Mouse (Mus musculus) midbrain, postnatal 0 days (tissue): Measurements from ENCODE around the gene Banp. TPM values are rescaled to one million over a fixed set of nuclear protein-coding genes. Genes with fewer than 3 reads are reported as not detected.

Source experiments
- ATAC-seq: fragments of 200-750 bp; cut with Nextera tagmentation; 2 replicates; pipeline ENCODE4 v1.8.0; 2017; ENCODE audit warnings: moderate number of reproducible peaks, mild to moderate bottlenecking, moderate TSS enrichment, moderate library complexity; ENCODE audit not compliant: low FRiP score
- DNase-seq: peaks from one replicate; pipeline ENCODE4 v3.0.0-alpha.2; 2015; ENCODE audit warnings: low spot score
- H3K27ac ChIP-seq: fragments of 300-500 bp; sonication (generic); 2 replicates; pipeline ENCODE4 v1.5.1; 2014; ENCODE audit warnings: low read depth, mild to moderate bottlenecking, low read length, mixed read lengths
- H3K27me3 ChIP-seq: fragments of 300-500 bp; sonication (generic); 2 replicates; pipeline ENCODE4 v1.6.1; 2014; ENCODE audit warnings: low read length, control low read depth, mixed read lengths; ENCODE audit not compliant: insufficient read depth
- H3K36me3 ChIP-seq: fragments of 300-500 bp; sonication (generic); 2 replicates; pipeline ENCODE4 v1.6.1; 2014; ENCODE audit warnings: low read length, control low read depth, mixed read lengths; ENCODE audit not compliant: insufficient read depth
- H3K4me1 ChIP-seq: fragments of 300-500 bp; sonication (generic); 2 replicates; pipeline ENCODE4 v1.6.1; 2014; ENCODE audit warnings: mild to moderate bottlenecking, control low read depth, antibody characterized with exemption, low read length, mixed read lengths; ENCODE audit not compliant: insufficient read depth
- H3K4me2 ChIP-seq: fragments of 300-500 bp; sonication (generic); 2 replicates; pipeline ENCODE4 v1.6.1; 2014; ENCODE audit warnings: low read depth, mild to moderate bottlenecking, low read length, mixed read lengths; ENCODE audit not compliant: poor library complexity, severe bottlenecking
- H3K4me3 ChIP-seq: fragments of 300-500 bp; sonication (generic); 2 replicates; pipeline ENCODE4 v1.5.1; 2014; ENCODE audit warnings: low read depth, mild to moderate bottlenecking, low read length, moderate library complexity
- H3K9ac ChIP-seq: fragments of 300-500 bp; sonication (generic); replicated peaks from 2 replicates; pipeline ENCODE4 v1.6.1; 2014; ENCODE audit warnings: mild to moderate bottlenecking, low read length, moderate library complexity, mixed read lengths; ENCODE audit not compliant: poor library complexity, severe bottlenecking
- H3K9me3 ChIP-seq: fragments of 300-500 bp; sonication (generic); 2 replicates; pipeline ENCODE4 v1.6.1; 2016; ENCODE audit warnings: low read length, control low read depth
- CTCF ChIP-seq: IDR thresholded peaks from 2 replicates; pipeline ENCODE4 v1.5.1; 2016; ENCODE audit warnings: antibody characterized with exemption, mild to moderate bottlenecking
- WGBS: fragments of 180-500 bp; shearing (Covaris S2); extraction: QIAGEN DNeasy Blood & Tissue Kit; methylation state at CpG from one replicate; pipeline ENCODE4 v1.1.7; 2014; 5-methylcytosine and 5-hydroxymethylcytosine counted together
- microRNA-seq: library from miRNA; unstranded; fragments of <30 nt; microRNA quantifications from one replicate; pipeline ENCODE4, GENCODE M21; 2016; ENCODE audit warnings: borderline number of aligned reads
- polyA plus RNA-seq: library from polyadenylated mRNA; unstranded; fragments of >200 nt; fragmentation: Nextera tagmentation; extraction: Ambion mirVana; gene quantifications from 2 replicates; pipeline ENCODE4 v1.2.1, GENCODE M21; 2015
- total RNA-seq: library from RNA; depleted of rRNA; stranded (reverse); fragments of >200 nt; gene quantifications from 2 replicates; pipeline ENCODE4 v1.2.3, GENCODE M21; 2014; rRNA removed

The Banp gene
- total and polyA plus RNA-seq, 2 experiments from 2014 or later: 24.8 to 51.6 TPM

DNA sequence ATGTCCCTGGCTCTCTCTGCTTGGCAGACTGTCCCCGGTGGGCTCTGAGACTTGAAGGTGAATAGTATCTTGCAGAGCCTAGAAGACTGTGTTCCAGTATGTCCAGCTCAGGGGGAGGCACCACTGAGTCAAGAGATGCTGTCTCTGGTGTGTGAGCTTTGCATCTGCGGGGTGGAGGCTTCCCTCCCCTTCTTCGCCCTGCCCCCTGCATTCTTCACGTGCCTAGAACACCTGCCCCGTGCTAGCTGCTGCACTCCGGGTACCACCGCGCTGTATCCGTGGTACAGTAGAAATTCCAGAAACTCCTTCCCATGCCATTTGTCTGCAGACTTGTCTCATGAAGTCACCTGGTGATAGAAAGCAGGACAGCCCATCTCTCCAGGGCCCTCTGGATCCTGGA lies 124.4 kb downstream of the Banp start:
- Histone ChIP-seq H3K9me3 (no peaks in the 10 kb centered on the region), H3K4me1 (no peaks in the 10 kb centered on the region), H3K4me3 (no peak overlapping the region), H3K27me3 (no peaks in the 10 kb centered on the region), H3K27ac (no peak overlapping the region), H3K4me2 (no peak overlapping the region), H3K36me3 (no peaks in the 10 kb centered on the region), H3K9ac (no peak overlapping the region)
- 80% methylated on average over 9 of the region's 9 CpGs for WGBS
- ATAC-seq: no peak
- DNase-seq: no peak
- TF ChIP-seq CTCF: no peak

DNA sequence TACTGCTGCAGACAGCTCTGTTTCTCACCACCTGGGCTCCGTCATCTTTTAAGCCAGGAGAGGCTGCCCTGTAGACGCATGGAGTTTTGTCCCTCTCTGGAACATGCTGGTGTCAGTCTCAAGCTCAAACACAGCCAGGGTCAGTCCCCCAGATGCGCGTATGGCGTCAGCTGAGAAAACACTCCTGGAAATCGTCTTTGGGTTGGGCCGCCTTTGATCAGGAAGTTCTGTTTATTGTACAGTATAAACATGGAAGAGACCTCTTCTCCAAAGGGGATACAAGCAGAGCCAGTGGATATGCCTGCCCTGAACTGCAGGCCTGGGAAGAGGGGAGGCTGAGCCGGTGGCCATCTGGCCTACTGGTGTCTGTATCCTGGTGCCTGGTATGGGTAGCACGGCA lies 124.9 kb downstream of the Banp start:
- DNase-seq (no peak), ATAC-seq (no peak)
- Histone ChIP-seq H3K4me1 (no peaks in the 10 kb centered on the region), H3K9me3 (no peaks in the 10 kb centered on the region), H3K27me3 (no peaks in the 10 kb centered on the region), H3K36me3 (no peaks in the 10 kb centered on the region), H3K4me2 (no peak overlapping the region), H3K9ac (no peak overlapping the region), H3K4me3 (no peak overlapping the region), H3K27ac (no peak overlapping the region)
- WGBS: 84% methylated on average over 9 of the region's 9 CpGs
- TF ChIP-seq CTCF: no peak

DNA sequence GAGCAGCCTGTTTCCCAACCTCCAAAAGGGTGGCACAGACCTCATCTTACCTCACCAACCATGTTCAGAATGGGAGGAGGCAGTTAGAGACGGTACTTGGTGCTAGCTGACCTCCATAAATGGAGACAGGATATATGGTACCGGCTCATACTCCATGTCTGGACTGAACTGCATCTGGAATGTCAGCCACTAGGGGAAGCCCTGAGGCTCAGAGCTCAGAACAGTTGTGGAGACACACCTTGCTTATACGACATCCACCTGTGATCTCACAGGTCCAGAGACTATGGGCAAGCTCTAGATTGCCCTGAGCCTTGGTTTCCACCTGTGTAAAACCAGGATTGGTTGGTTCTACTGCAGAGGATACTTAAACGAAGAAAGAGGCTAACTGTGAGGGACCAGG lies 125.4 kb downstream of the Banp start:
- ATAC-seq: no peak
- H3K4me2 ChIP-seq: no peak overlapping the region
- no peak for DNase-seq
- no peak overlapping the region for H3K9ac ChIP-seq
- no peaks in the 10 kb centered on the region for H3K4me1 ChIP-seq
- H3K9me3 ChIP-seq: no peaks in the 10 kb centered on the region
- no peak overlapping the region for H3K27ac ChIP-seq
- H3K27me3 ChIP-seq: no peaks in the 10 kb centered on the region
- no peak overlapping the region for H3K4me3 ChIP-seq
- H3K36me3 ChIP-seq: no peaks in the 10 kb centered on the region
- WGBS: 80% methylated on average over 4 of the region's 4 CpGs
- peak; percentile 41 for TF ChIP-seq CTCF

DNA sequence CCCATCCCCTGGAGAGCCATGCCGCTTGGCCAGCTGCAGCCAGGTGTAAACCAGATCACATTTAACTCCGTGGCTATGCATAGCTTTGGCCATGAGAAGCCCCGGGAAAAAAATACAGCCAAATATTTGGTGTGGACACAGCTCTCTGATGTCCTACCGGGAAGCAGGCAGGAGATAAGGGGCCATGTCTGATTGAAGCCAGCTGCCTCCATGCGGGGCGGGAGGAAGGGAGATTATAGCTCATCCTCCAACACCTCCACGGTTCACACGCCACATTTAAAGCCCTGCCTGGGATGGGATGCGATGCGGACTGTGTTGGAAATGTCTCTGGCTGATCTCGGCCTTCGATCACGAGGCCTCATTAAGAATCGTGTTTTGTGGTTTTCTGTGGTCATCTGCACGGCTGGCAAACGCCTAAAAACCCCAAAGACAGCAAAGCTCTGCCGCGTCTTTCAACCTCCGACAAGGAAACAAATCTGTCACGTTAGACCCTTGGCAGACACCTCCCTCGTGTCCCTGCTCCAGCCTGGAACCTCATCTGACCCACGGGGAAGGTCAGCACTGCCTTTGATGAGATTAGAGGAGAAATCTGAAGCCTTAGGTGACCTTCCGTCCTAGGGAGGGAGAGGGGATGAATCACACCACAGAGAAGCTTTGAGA lies 126.8 kb downstream of the Banp start:
- ATAC-seq (no peak), DNase-seq (no peak)
- no peaks in the 10 kb centered on the region for H3K36me3 ChIP-seq
- 0 out of 2 replicates have a peak overlapping the region, but pooled peaks have one; percentile 39 for H3K9ac ChIP-seq
- H3K9me3 ChIP-seq: no peaks in the 10 kb centered on the region
- no peak for TF ChIP-seq CTCF
- H3K27me3 ChIP-seq: no peaks in the 10 kb centered on the region
- WGBS: 28% methylated on average over 23 of the region's 23 CpGs
- H3K4me2 ChIP-seq: no peak overlapping the region
- no peak overlapping the region for H3K27ac ChIP-seq
- H3K4me1 ChIP-seq: no peaks in the 10 kb centered on the region
- H3K4me3 ChIP-seq: no peak overlapping the region

DNA sequence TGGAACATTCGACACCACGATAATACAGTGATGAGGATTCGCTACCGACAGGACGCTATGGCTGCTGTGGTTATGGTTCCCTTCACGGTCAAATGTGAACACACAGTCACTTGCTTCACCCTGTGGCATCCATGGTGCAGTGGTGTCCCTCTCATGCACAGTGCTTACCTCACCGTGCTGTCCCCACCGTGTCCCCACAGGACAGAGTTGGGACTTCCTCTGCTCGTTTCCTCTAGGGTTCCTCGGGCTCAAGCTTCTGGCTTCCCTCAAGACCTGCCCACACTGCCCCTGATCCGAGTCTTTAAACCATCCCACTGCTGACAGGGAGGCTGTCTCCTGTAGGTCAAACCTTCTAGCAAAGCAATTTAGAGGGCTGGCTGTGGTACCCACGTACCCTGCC lies 128.8 kb downstream of the Banp start:
- H3K27me3 ChIP-seq: no peaks in the 10 kb centered on the region
- ATAC-seq (no peak), DNase-seq (no peak)
- H3K9me3 ChIP-seq: no peaks in the 10 kb centered on the region
- H3K27ac ChIP-seq: no peak overlapping the region
- H3K4me3 ChIP-seq: no peak overlapping the region
- 91% methylated on average over 12 of the region's 12 CpGs for WGBS
- no peaks in the 10 kb centered on the region for H3K36me3 ChIP-seq
- H3K4me2 ChIP-seq: no peak overlapping the region
- no peak overlapping the region for H3K9ac ChIP-seq
- no peaks in the 10 kb centered on the region for H3K4me1 ChIP-seq
- TF ChIP-seq CTCF: no peak

Small RNA genes within 50 kb of the gene (microRNA-seq; reads per million reads assigned to microRNA genes)
- not detected for gene Mir7237

Other genes starting within 250 kb of the Banp start
- gene Jph3, start 220.1 kb upstream of the Banp start, total RNA-seq: 63.2 and 70.2 TPM in 2 replicates
- 109 and 110 TPM in 2 replicates for gene Jph3, start 220.1 kb upstream of the Banp start, polyA plus RNA-seq
- 30.7 and 44.8 TPM in 2 replicates for gene Klhdc4, start 120.2 kb upstream of the Banp start, total RNA-seq
- gene Klhdc4, start 120.2 kb upstream of the Banp start, polyA plus RNA-seq: 38.3 and 41.0 TPM in 2 replicates
- 111 and 115 TPM in 2 replicates for gene Slc7a5, start 42.1 kb upstream of the Banp start, total RNA-seq
- 64.5 and 65.2 TPM in 2 replicates for gene Slc7a5, start 42.1 kb upstream of the Banp start, polyA plus RNA-seq
- gene Car5a, start 4.8 kb upstream of the Banp start, total RNA-seq: 0.19 TPM in 1 of 2 replicates, not detected in the other
- gene Car5a, start 4.8 kb upstream of the Banp start, polyA plus RNA-seq: 0.17 and 0.22 TPM in 2 replicates